Mouse (Mus musculus) limb, embryonic 15.5 days (tissue): Measurements from ENCODE around the gene Ube3b. TPM values are rescaled to one million over a fixed set of nuclear protein-coding genes. Genes with fewer than 3 reads are reported as not detected.

Experiments used
- ATAC-seq: fragments of 200-750 bp; cut with Nextera tagmentation; 2 replicates; pipeline ENCODE4 v1.8.0; 2017; ENCODE audit warnings: low read depth, moderate TSS enrichment; ENCODE audit not compliant: insufficient number of reproducible peaks, low FRiP score, low TSS enrichment
- H3K27ac ChIP-seq: fragments of 300-500 bp; sonication (generic); 2 replicates; pipeline ENCODE4 v1.5.1; 2015; ENCODE audit warnings: moderate library complexity, mild to moderate bottlenecking, inconsistent platforms
- H3K27me3 ChIP-seq: fragments of 300-500 bp; sonication (generic); 2 replicates; pipeline ENCODE4 v1.6.1; 2015; ENCODE audit warnings: inconsistent platforms
- H3K36me3 ChIP-seq: fragments of 300-500 bp; sonication (generic); 2 replicates; pipeline ENCODE4 v1.6.1; 2015; ENCODE audit warnings: inconsistent platforms
- H3K4me1 ChIP-seq: fragments of 300-500 bp; sonication (generic); 2 replicates; pipeline ENCODE4 v1.6.1; 2015; ENCODE audit warnings: inconsistent platforms
- H3K4me2 ChIP-seq: fragments of 300-500 bp; sonication (generic); 2 replicates; pipeline ENCODE4 v1.6.1; 2015; ENCODE audit warnings: mild to moderate bottlenecking, inconsistent platforms
- H3K4me3 ChIP-seq: fragments of 300-500 bp; sonication (generic); 2 replicates; pipeline ENCODE4 v1.5.1; 2015; ENCODE audit warnings: mild to moderate bottlenecking, inconsistent platforms
- H3K9ac ChIP-seq: fragments of 300-500 bp; sonication (generic); 2 replicates; pipeline ENCODE4 v1.6.1; 2015; ENCODE audit warnings: inconsistent platforms
- H3K9me3 ChIP-seq: fragments of 300-500 bp; sonication (generic); 2 replicates; pipeline ENCODE4 v1.6.1; 2016; ENCODE audit warnings: inconsistent platforms
- WGBS: fragments of 180-500 bp; shearing (Covaris S2); methylation state at CpG from one replicate; pipeline ENCODE4 v1.1.7; 2015; 5-methylcytosine and 5-hydroxymethylcytosine counted together
- polyA plus RNA-seq: library from polyadenylated mRNA; unstranded; fragments of >200 nt; fragmentation: Nextera tagmentation; extraction: Ambion mirVana; gene quantifications from 2 replicates; pipeline ENCODE4 v1.2.1, GENCODE M21; 2015

The Ube3b gene
- polyA plus RNA-seq, 1 experiment from 2014 or later: 41.9 TPM

DNA sequence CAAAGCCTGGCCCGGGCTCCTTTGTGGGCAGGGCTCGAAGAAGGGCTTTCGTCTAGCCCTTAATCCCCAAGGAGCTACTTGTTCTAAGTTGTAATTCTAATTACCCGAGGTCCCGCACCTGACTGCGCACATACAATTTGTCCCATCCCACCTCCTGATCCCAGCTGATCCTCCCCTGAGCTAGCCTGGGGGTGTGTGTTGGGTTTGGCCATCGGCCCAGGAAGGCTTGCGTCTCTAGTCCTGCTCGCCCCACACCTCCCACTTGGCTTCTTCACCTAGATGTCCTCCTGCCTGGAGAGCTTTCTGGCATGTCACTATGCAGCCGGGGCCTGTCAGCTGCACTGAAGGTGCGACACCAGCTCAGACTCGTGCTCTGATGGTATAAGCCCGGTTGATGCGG, 55.2 kb downstream of the Ube3b start:
- 86% methylated on average over 14 of the region's 14 CpGs for WGBS
- Histone ChIP-seq H3K9me3 (no peaks in the 10 kb centered on the region), H3K4me1 (no peaks in the 10 kb centered on the region), H3K27me3 (no peaks in the 10 kb centered on the region), H3K4me3 (no peak overlapping the region), H3K4me2 (no peak overlapping the region), H3K9ac (no peak overlapping the region), H3K36me3 (peaks cover 35% of the 10 kb centered on the region), H3K27ac (no peak overlapping the region)
- ATAC-seq: no peak

DNA sequence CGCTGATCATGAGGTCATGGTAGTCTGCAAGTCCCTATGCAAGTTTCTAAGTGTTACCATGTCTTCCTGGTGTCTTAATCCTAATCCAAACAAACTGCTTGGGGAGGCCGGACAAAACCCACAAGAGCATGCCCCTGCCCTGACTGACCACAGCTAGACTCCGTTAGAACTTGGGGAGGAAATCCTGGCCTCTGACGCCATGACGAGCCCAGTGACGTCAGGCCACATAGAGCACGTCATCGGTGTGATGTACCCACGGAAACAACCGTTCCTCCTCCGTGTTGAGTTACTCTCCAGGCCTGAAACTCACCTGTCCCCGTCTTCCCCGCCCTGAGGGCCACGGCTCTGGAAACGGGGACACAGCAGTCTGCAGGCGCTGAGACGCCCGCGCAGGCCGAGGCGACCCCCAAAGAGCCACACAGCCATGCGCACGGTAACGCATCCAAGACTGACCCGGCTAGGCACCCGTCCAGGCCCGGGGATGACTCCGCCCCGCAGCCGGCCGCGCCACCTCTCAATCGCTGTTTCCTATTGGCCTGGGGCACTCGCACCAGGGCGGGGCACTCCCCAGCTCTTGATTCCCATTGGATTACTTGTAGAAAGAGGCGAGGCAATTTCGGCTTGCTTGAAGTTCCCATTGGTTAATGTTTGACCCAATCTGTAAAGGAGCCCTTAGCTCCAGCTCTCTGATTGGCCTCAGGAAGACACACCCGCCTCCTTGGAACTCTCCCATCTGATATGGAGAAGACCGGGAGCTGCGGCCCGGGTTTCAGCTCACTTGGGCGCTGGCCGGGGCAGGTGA, 63.4 kb downstream of the Ube3b start, which contains the start of the genes Mmab and Mvk:
Mmab (minus strand) TSS at position 495 of the 802 bp plus-strand sequence.
Mvk (plus strand) TSS at position 704 of the 802 bp plus-strand sequence.
- Histone ChIP-seq H3K27me3 (no peaks in the 10 kb centered on the region), H3K4me1 (peaks cover 22% of the 10 kb centered on the region), H3K27ac (peak within 1 kb of the TSS; percentile 77), H3K4me2 (peak within 1 kb of the TSS; percentile 77), H3K9ac (peak within 1 kb of the TSS; percentile 85), H3K36me3 (peaks cover 28% of the 10 kb centered on the region), H3K4me3 (peak within 1 kb of the TSS; percentile 83), H3K9me3 (no peaks in the 10 kb centered on the region)
- WGBS: 2% methylated on average over 43 of the region's 43 CpGs
- peak; percentile 99 for ATAC-seq

- under 1% methylated on average over 21 of the region's 21 CpGs for WGBS
- H3K9ac ChIP-seq: peak overlapping the region; percentile 85
- peaks cover 29% of the 10 kb centered on the region for H3K36me3 ChIP-seq
- no peak for ATAC-seq
- peak overlapping the region; percentile 51 for H3K27ac ChIP-seq
- H3K4me1 ChIP-seq: peaks cover 22% of the 10 kb centered on the region
- no peaks in the 10 kb centered on the region for H3K27me3 ChIP-seq
- no peaks in the 10 kb centered on the region for H3K9me3 ChIP-seq
- H3K4me2 ChIP-seq: peak overlapping the region; percentile 77
- H3K4me3 ChIP-seq: peak overlapping the region; percentile 83
These were observed 63.9 kb downstream of the Ube3b start for GRCm38 (mm10) chr5:114444368-114444692.

DNA sequence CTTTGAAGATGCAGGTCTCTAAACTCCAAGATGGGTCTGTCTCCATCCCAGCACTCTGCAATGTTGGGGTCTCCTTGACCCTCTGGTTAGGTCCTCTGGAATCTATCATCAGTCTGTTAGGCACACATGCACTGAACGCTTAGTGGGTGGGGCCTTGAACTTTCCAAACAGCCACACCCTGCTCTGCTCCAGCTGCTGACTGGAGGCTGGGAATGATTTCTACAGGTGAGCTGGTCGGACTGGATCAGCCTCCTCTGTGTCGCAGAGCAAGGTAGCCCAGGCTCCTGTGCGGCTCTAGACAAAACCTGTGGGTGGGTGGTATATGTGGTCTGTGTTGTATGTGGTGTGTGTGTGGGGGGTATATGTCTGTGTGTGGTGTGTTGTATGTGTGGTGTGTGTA, 68.6 kb downstream of the Ube3b start:
- Histone ChIP-seq H3K36me3 (peaks cover 72% of the 10 kb centered on the region), H3K9ac (no peak overlapping the region), H3K9me3 (no peaks in the 10 kb centered on the region), H3K4me3 (no peak overlapping the region), H3K4me2 (no peak overlapping the region), H3K27me3 (no peaks in the 10 kb centered on the region), H3K27ac (no peak overlapping the region), H3K4me1 (peaks cover 14% of the 10 kb centered on the region)
- ATAC-seq: no peak
- WGBS: 61% methylated on average over 4 of the region's 4 CpGs

- H3K9me3 ChIP-seq: no peaks in the 10 kb centered on the region
These were observed 75.9 kb downstream of the Ube3b start for GRCm38 (mm10) chr5:114456287-114456686.

DNA sequence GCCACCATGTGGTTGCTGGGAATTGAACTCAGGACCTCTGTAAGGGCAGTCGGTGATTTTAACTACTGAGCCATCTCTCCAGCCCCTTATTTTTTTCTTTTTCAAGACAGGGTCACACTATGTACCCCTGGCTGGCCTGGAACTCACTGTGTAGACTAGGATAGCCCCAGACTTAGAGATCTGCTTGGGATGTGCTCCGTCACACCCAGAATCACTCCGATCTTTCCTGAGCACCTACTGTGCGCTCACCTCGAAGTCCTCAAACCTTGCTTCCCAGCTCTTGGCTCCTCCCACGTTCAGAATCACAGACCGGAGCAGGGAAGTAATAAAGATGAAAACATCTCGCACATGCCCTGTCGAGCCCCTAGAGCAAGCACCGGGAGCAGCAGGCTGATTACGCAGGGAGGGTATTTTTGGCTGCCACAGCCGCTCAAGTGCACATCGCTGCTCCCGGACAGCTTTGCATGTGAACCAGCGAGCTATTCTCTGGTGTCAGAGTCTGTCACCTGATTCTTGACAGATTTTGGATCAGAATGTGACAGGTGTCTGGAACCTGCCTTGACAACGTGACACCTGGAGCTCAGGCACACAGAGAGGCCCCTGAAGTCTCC, 76.7 kb downstream of the Ube3b start:
- ATAC-seq: no peak
- H3K4me3 ChIP-seq: no peak overlapping the region
- 73% methylated on average over 16 of the region's 16 CpGs for WGBS

More at GRCm38 (mm10) chr5:114456287-114456686, 75.9 kb downstream of the Ube3b start:
- peaks cover 35% of the 10 kb centered on the region for H3K36me3 ChIP-seq
- no peak overlapping the region for H3K9ac ChIP-seq
- H3K4me1 ChIP-seq: peaks cover 5% of the 10 kb centered on the region; the same call in 1 of the 2 replicates
- no peak for ATAC-seq
- no peaks in the 10 kb centered on the region for H3K27me3 ChIP-seq
- H3K27ac ChIP-seq: no peak overlapping the region
- WGBS: 64% methylated on average over 9 of the region's 9 CpGs
- no peak overlapping the region for H3K4me2 ChIP-seq
- no peak overlapping the region for H3K4me3 ChIP-seq

GRCm38 (mm10) chr5:114461238-114461637, 80.8 kb downstream of the Ube3b start:
- no peak for ATAC-seq
- Histone ChIP-seq H3K9ac (no peak overlapping the region), H3K4me1 (peaks cover 13% of the 10 kb centered on the region), H3K4me3 (no peak overlapping the region), H3K27ac (no peak overlapping the region), H3K27me3 (no peaks in the 10 kb centered on the region), H3K36me3 (peaks cover 2% of the 10 kb centered on the region; the same call in 1 of the 2 replicates), H3K9me3 (no peaks in the 10 kb centered on the region), H3K4me2 (no peak overlapping the region)
- 12% methylated on average over 7 of the region's 7 CpGs for WGBS

More for the DNA sequence above, 76.7 kb downstream of the Ube3b start:
- peaks cover 8% of the 10 kb centered on the region; the same call in 1 of the 2 replicates for H3K4me1 ChIP-seq
- no peak overlapping the region for H3K4me2 ChIP-seq
- H3K9me3 ChIP-seq: no peaks in the 10 kb centered on the region
- H3K9ac ChIP-seq: no peak overlapping the region
- no peaks in the 10 kb centered on the region for H3K27me3 ChIP-seq
- peaks cover 27% of the 10 kb centered on the region for H3K36me3 ChIP-seq
- H3K27ac ChIP-seq: no peak overlapping the region

DNA sequence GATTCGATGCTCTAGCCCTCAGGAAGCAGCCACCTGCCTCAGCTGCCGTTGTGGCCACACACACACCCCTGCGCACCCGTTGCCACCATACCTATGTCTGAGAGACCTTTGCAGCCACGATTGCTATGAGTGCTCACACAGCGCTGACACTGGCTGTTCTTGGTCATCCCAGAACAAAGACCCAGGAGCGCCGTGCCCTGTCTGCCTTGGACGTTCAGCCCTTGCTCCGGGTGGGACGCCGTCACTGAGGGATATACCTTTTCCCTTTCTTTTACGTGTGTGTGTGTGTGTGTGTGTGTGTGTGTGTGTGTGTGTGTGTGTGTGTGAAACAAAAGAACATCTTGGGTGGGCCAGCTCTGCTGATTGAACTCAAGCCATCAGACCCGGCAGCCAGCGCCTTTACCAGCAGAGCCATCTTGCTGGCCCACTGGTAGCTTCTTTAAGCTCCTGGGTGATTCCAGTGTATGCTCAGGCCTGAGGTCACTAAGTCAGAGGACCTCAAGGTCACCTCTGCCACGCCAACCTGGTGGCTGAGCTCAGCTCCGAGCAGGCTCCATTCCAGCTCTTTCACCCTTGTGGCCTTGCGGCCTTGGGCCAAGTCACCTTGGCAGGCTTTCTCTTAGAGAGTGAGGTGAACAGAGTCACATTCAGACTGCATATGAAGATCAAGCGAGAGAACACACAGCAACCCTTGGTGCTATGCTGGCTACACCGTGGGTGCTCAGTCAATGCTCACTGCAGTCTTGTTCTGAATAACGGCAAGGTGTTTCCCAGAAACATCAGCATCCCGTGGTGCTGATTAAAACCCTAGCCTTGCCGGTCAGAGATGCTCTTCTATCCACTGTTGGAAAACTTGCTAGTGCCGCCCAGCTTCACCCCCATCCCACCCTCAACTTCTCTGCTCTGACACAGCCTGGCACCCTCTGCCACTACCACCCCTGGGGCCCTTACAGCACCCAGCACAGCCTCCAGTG, 81.9 kb downstream of the Ube3b start:
- Histone ChIP-seq H3K9ac (no peak overlapping the region), H3K36me3 (no peaks in the 10 kb centered on the region), H3K27me3 (0 out of 2 replicates have a peak, but pooled peaks cover 3% of the 10 kb centered on the region), H3K4me2 (no peak overlapping the region), H3K4me3 (no peak overlapping the region), H3K4me1 (peaks cover 21% of the 10 kb centered on the region), H3K9me3 (no peaks in the 10 kb centered on the region), H3K27ac (no peak overlapping the region)
- ATAC-seq: no peak
- 81% methylated on average over 24 of the region's 24 CpGs for WGBS

- Histone ChIP-seq H3K27me3 (0 out of 2 replicates have a peak, but pooled peaks cover 3% of the 10 kb centered on the region), H3K36me3 (no peaks in the 10 kb centered on the region), H3K9ac (no peak overlapping the region), H3K9me3 (no peaks in the 10 kb centered on the region), H3K4me2 (no peak overlapping the region), H3K27ac (no peak overlapping the region), H3K4me3 (no peak overlapping the region), H3K4me1 (peaks cover 28% of the 10 kb centered on the region)
- WGBS: 95% methylated on average over 2 of the region's 2 CpGs
- no peak for ATAC-seq
These were observed 84.2 kb downstream of the Ube3b start for GRCm38 (mm10) chr5:114464561-114464960.

DNA sequence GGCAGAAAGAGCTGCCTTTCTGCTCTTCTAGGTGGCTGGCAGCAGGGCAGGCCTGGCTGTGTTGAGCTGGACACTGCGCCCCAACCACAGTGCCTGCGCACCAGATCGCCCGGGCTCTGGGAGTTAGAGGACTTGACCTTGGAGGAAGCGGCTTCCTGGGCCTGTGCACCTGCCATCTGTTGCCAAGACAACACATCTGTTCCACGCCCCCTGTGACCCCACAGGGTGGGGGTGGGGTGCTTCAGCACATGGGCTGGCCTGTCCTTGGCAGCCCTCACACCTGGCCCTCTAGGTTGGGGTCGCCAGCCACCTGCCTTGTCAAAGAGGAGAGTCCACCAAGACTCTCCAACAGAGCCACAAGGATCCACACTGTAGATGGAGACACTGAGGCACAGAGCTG, 85.2 kb downstream of the Ube3b start:
- no peak overlapping the region for H3K9ac ChIP-seq
- H3K36me3 ChIP-seq: no peaks in the 10 kb centered on the region
- no peak overlapping the region for H3K4me2 ChIP-seq
- ATAC-seq: no peak
- H3K9me3 ChIP-seq: no peaks in the 10 kb centered on the region
- H3K4me1 ChIP-seq: peaks cover 28% of the 10 kb centered on the region
- no peak overlapping the region for H3K27ac ChIP-seq
- H3K4me3 ChIP-seq: no peak overlapping the region
- 0 out of 2 replicates have a peak, but pooled peaks cover 3% of the 10 kb centered on the region for H3K27me3 ChIP-seq
- 61% methylated on average over 7 of the region's 7 CpGs for WGBS

- no peak overlapping the region for H3K9ac ChIP-seq
- peaks cover 20% of the 10 kb centered on the region for H3K4me1 ChIP-seq
- peak overlapping the region; percentile 29 for H3K4me3 ChIP-seq
- 0 out of 2 replicates have a peak, but pooled peaks cover 3% of the 10 kb centered on the region for H3K27me3 ChIP-seq
- WGBS: 6% methylated on average over 11 of the region's 11 CpGs
- peak overlapping the region; percentile 64 for H3K4me2 ChIP-seq
- ATAC-seq: no peak
- H3K36me3 ChIP-seq: no peaks in the 10 kb centered on the region
- H3K9me3 ChIP-seq: no peaks in the 10 kb centered on the region
- no peak overlapping the region for H3K27ac ChIP-seq
These were observed 86.6 kb downstream of the Ube3b start for GRCm38 (mm10) chr5:114467019-114467418.
